Mouse (Mus musculus): Measurements from ENCODE around the gene Vpreb1. TPM values are rescaled to one million over a fixed set of nuclear protein-coding genes. Genes with fewer than 3 reads are reported as not detected.
"Not testable (repeated sequence)": the region's sequence is repeated elsewhere in the genome, so short reads cannot be mapped to it uniquely, and the experiment has no call there.

The Vpreb1 gene
- polyA plus RNA-seq, 1 experiment from 2014 or later, result 1.3 TPM

- 71% methylated on average over 2 of the region's 2 CpGs for WGBS
- H3K27ac ChIP-seq (ENCODE audit: low read depth, low read length), result no peak within 1 kb of the TSS
- no peaks in the 10 kb centered on the region for H3K9me3 ChIP-seq (ENCODE audit: control insufficient read depth, low read length)
- H3K4me3 ChIP-seq (ENCODE audit: low read depth, low read length), result no peak within 1 kb of the TSS
- no peaks in the 10 kb centered on the region for H3K27me3 ChIP-seq (ENCODE audit: control insufficient read depth, insufficient read depth, low read length)
- ATAC-seq (replicated peaks; ENCODE audit: low FRiP score) (no peak), DNase-seq (ENCODE audit: low spot score) (peak; percentile 19)
- no peak within 1 kb of the TSS for H3K9ac ChIP-seq (ENCODE audit: low read length)
- no peaks in the 10 kb centered on the region for H3K4me1 ChIP-seq (replicated peaks; ENCODE audit: control insufficient read depth, insufficient read depth, low read length)
- H3K4me2 ChIP-seq (ENCODE audit: low read depth, low read length, severe bottlenecking), result no peak within 1 kb of the TSS
- no peaks in the 10 kb centered on the region for H3K36me3 ChIP-seq (ENCODE audit: control insufficient read depth, insufficient read depth, low read length)
These were observed 6.7 kb downstream of the Vpreb1 start, which contains the start of gene Igll1 for GRCm38 (mm10) chr16:16863978-16864377. TSS of gene Igll1 (minus strand) at chr16:16863985.

- Histone ChIP-seq H3K9me3 (ENCODE audit: control insufficient read depth, low read length) (no peaks in the 10 kb centered on the region), H3K4me1 (replicated peaks; ENCODE audit: control insufficient read depth, insufficient read depth, low read length) (no peaks in the 10 kb centered on the region), H3K4me3 (ENCODE audit: low read depth, low read length) (no peak overlapping the region), H3K27ac (ENCODE audit: low read depth, low read length) (no peak overlapping the region), H3K27me3 (ENCODE audit: control insufficient read depth, insufficient read depth, low read length) (no peaks in the 10 kb centered on the region), H3K36me3 (ENCODE audit: control insufficient read depth, insufficient read depth, low read length) (no peaks in the 10 kb centered on the region), H3K9ac (ENCODE audit: low read length) (no peak overlapping the region), H3K4me2 (ENCODE audit: low read depth, low read length, severe bottlenecking) (no peak overlapping the region)
- DNase-seq (ENCODE audit: low spot score) (peak; percentile 28), ATAC-seq (replicated peaks; ENCODE audit: low FRiP score) (no peak)
- WGBS, result 77% methylated on average over 3 of the region's 3 CpGs
These were observed 8.4 kb downstream of the Vpreb1 start for GRCm38 (mm10) chr16:16862288-16862687.

- Histone ChIP-seq H3K27ac (ENCODE audit: low read depth, low read length) (no peak overlapping the region), H3K9me3 (ENCODE audit: control insufficient read depth, low read length) (no peaks in the 10 kb centered on the region), H3K9ac (ENCODE audit: low read length) (no peak overlapping the region), H3K4me2 (ENCODE audit: low read depth, low read length, severe bottlenecking) (no peak overlapping the region), H3K4me3 (ENCODE audit: low read depth, low read length) (no peak overlapping the region), H3K4me1 (replicated peaks; ENCODE audit: control insufficient read depth, insufficient read depth, low read length) (no peaks in the 10 kb centered on the region), H3K36me3 (ENCODE audit: control insufficient read depth, insufficient read depth, low read length) (no peaks in the 10 kb centered on the region), H3K27me3 (ENCODE audit: control insufficient read depth, insufficient read depth, low read length) (no peaks in the 10 kb centered on the region)
- WGBS, result 77% methylated on average over 13 of the region's 13 CpGs
- ATAC-seq (replicated peaks; ENCODE audit: low FRiP score), result no peak
- no peak for DNase-seq (ENCODE audit: low spot score)
These were observed 13.7 kb downstream of the Vpreb1 start for GRCm38 (mm10) chr16:16856731-16857476.

- H3K4me2 ChIP-seq (ENCODE audit: low read depth, low read length, severe bottlenecking); H3K9me3 ChIP-seq (ENCODE audit: control insufficient read depth, low read length); H3K4me1 ChIP-seq (replicated peaks; ENCODE audit: control insufficient read depth, insufficient read depth, low read length); H3K27me3 ChIP-seq (ENCODE audit: control insufficient read depth, insufficient read depth, low read length); H3K27ac ChIP-seq (ENCODE audit: low read depth, low read length); ATAC-seq (replicated peaks; ENCODE audit: low FRiP score); H3K36me3 ChIP-seq (ENCODE audit: control insufficient read depth, insufficient read depth, low read length); DNase-seq (ENCODE audit: low spot score); H3K9ac ChIP-seq (ENCODE audit: low read length); H3K4me3 ChIP-seq (ENCODE audit: low read depth, low read length): not testable (repeated sequence)
- 84% methylated on average over 9 of the region's 9 CpGs for WGBS
These were observed 14.6 kb downstream of the Vpreb1 start for GRCm38 (mm10) chr16:16856054-16856453.

GRCm38 (mm10) chr16:16855541-16855940 lies 15.1 kb downstream of the Vpreb1 start:
- 97% methylated on average over 1 of the region's 1 CpGs for whole genome bisulfite sequencing

GRCm38 (mm10) chr16:16854836-16855235 lies 15.8 kb downstream of the Vpreb1 start:
- no peak overlapping the region for H3K4me2 ChIP-seq (ENCODE audit: low read depth, low read length, severe bottlenecking)
- H3K9me3 ChIP-seq (ENCODE audit: control insufficient read depth, low read length), result no peaks in the 10 kb centered on the region
- no peak overlapping the region for H3K27ac ChIP-seq (ENCODE audit: low read depth, low read length)
- no peak overlapping the region for H3K9ac ChIP-seq (ENCODE audit: low read length)
- H3K36me3 ChIP-seq (ENCODE audit: control insufficient read depth, insufficient read depth, low read length), result no peaks in the 10 kb centered on the region
- no peak overlapping the region for H3K4me3 ChIP-seq (ENCODE audit: low read depth, low read length)
- no peaks in the 10 kb centered on the region for H3K4me1 ChIP-seq (replicated peaks; ENCODE audit: control insufficient read depth, insufficient read depth, low read length)
- 31% methylated on average over 6 of the region's 6 CpGs for WGBS
- ATAC-seq (replicated peaks; ENCODE audit: low FRiP score), result no peak
- no peaks in the 10 kb centered on the region for H3K27me3 ChIP-seq (ENCODE audit: control insufficient read depth, insufficient read depth, low read length)
- DNase-seq (ENCODE audit: low spot score), result no peak

More at GRCm38 (mm10) chr16:16855541-16855940, 15.1 kb downstream of the Vpreb1 start:
- H3K27ac ChIP-seq (ENCODE audit: low read depth, low read length), result no peak overlapping the region
- DNase-seq (ENCODE audit: low spot score) (no peak), ATAC-seq (replicated peaks; ENCODE audit: low FRiP score) (no peak)
- no peak overlapping the region for H3K4me3 ChIP-seq (ENCODE audit: low read depth, low read length)
- no peak overlapping the region for H3K4me2 ChIP-seq (ENCODE audit: low read depth, low read length, severe bottlenecking)
- no peaks in the 10 kb centered on the region for H3K27me3 ChIP-seq (ENCODE audit: control insufficient read depth, insufficient read depth, low read length)
- no peaks in the 10 kb centered on the region for H3K4me1 ChIP-seq (replicated peaks; ENCODE audit: control insufficient read depth, insufficient read depth, low read length)
- H3K36me3 ChIP-seq (ENCODE audit: control insufficient read depth, insufficient read depth, low read length), result no peaks in the 10 kb centered on the region
- no peaks in the 10 kb centered on the region for H3K9me3 ChIP-seq (ENCODE audit: control insufficient read depth, low read length)
- no peak overlapping the region for H3K9ac ChIP-seq (ENCODE audit: low read length)

GRCm38 (mm10) chr16:16852411-16852810 lies 18.2 kb downstream of the Vpreb1 start:
- Histone ChIP-seq H3K4me3 (ENCODE audit: low read depth, low read length) (no peak overlapping the region), H3K9me3 (ENCODE audit: control insufficient read depth, low read length) (no peaks in the 10 kb centered on the region), H3K27me3 (ENCODE audit: control insufficient read depth, insufficient read depth, low read length) (no peaks in the 10 kb centered on the region), H3K4me2 (ENCODE audit: low read depth, low read length, severe bottlenecking) (no peak overlapping the region), H3K27ac (ENCODE audit: low read depth, low read length) (no peak overlapping the region), H3K36me3 (ENCODE audit: control insufficient read depth, insufficient read depth, low read length) (no peaks in the 10 kb centered on the region), H3K9ac (ENCODE audit: low read length) (no peak overlapping the region), H3K4me1 (replicated peaks; ENCODE audit: control insufficient read depth, insufficient read depth, low read length) (no peaks in the 10 kb centered on the region)
- 85% methylated on average over 3 of the region's 3 CpGs for WGBS
- DNase-seq (ENCODE audit: low spot score) (no peak), ATAC-seq (replicated peaks; ENCODE audit: low FRiP score) (no peak)

- no peak overlapping the region for H3K4me2 ChIP-seq (ENCODE audit: low read depth, low read length, severe bottlenecking)
- no peak overlapping the region for H3K4me3 ChIP-seq (ENCODE audit: low read depth, low read length)
- no peaks in the 10 kb centered on the region for H3K27me3 ChIP-seq (ENCODE audit: control insufficient read depth, insufficient read depth, low read length)
- no peak overlapping the region for H3K9ac ChIP-seq (ENCODE audit: low read length)
- H3K27ac ChIP-seq (ENCODE audit: low read depth, low read length), result no peak overlapping the region
- no peaks in the 10 kb centered on the region for H3K36me3 ChIP-seq (ENCODE audit: control insufficient read depth, insufficient read depth, low read length)
- no peaks in the 10 kb centered on the region for H3K9me3 ChIP-seq (ENCODE audit: control insufficient read depth, low read length)
- H3K4me1 ChIP-seq (replicated peaks; ENCODE audit: control insufficient read depth, insufficient read depth, low read length), result no peaks in the 10 kb centered on the region
- no peak for ATAC-seq (replicated peaks; ENCODE audit: low FRiP score)
- DNase-seq (ENCODE audit: low spot score), result no peak
These were observed 21.4 kb downstream of the Vpreb1 start for GRCm38 (mm10) chr16:16849196-16849595.

GRCm38 (mm10) chr16:16829671-16830070 lies 41.0 kb downstream of the Vpreb1 start:
- 83% methylated on average over 3 of the region's 3 CpGs for WGBS

More at GRCm38 (mm10) chr16:16829671-16830070, 41.0 kb downstream of the Vpreb1 start:
- Histone ChIP-seq H3K9me3 (ENCODE audit: control insufficient read depth, low read length) (no peaks in the 10 kb centered on the region), H3K27me3 (ENCODE audit: control insufficient read depth, insufficient read depth, low read length) (no peaks in the 10 kb centered on the region), H3K4me1 (replicated peaks; ENCODE audit: control insufficient read depth, insufficient read depth, low read length) (no peaks in the 10 kb centered on the region; the same call in 1 of the 2 replicates), H3K27ac (ENCODE audit: low read depth, low read length) (no peak overlapping the region), H3K36me3 (ENCODE audit: control insufficient read depth, insufficient read depth, low read length) (no peaks in the 10 kb centered on the region), H3K4me3 (ENCODE audit: low read depth, low read length) (no peak overlapping the region), H3K9ac (ENCODE audit: low read length) (no peak overlapping the region), H3K4me2 (ENCODE audit: low read depth, low read length, severe bottlenecking) (peak overlapping the region; percentile 86; the same call in 1 of the 2 replicates)
- ATAC-seq (replicated peaks; ENCODE audit: low FRiP score), result no peak; the same call in 1 of the 2 replicates
- DNase-seq (ENCODE audit: low spot score), result no peak

Measured in forebrain, embryonic 11.5 days (tissue).